Mouse (Mus musculus) gonadal fat pad, adult 2 months (tissue): ENCODE data around the gene Atxn7l1. TPM values are rescaled to one million over a fixed set of nuclear protein-coding genes. Genes with fewer than 3 reads are reported as not detected.

Experiments
- DNase-seq: peaks from one replicate; pipeline ENCODE4 v3.0.0-alpha.2; 2012; ENCODE audit warnings: low read depth
- polyA plus RNA-seq: library from polyadenylated mRNA; depleted of rRNA; stranded (reverse); fragments of >200 nt; gene quantifications from 2 replicates; pipeline ENCODE4 v1.2.3, GENCODE M21; 2012; rRNA removed

Gene Atxn7l1
- polyA plus RNA-seq, 1 experiment: 25.1 TPM

DNA sequence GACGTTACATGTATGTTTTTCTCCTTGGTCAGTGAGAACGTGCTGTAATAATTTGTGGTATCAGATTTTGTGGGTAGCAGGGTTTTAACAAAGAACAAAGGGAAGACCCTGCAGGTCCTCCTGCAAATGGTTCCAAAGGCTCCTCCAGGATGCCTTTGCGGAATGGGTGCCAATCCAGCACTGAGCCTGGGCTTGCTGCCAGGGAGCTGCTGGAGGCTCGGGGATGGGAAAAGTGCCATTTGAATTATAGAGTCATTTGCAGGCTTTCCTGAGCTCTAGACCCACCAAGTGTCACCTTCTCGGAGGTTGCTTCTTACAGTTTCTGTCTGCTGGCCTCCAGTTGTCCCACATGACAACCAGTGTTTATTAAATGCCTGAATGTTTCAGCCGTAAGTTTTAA is 213.2 kb downstream of the Atxn7l1 start:
- DNase-seq: no peak

GRCm38 (mm10) chr12:33364511-33364910 is 217.0 kb downstream of the Atxn7l1 start:
- DNase-seq: no peak

DNA sequence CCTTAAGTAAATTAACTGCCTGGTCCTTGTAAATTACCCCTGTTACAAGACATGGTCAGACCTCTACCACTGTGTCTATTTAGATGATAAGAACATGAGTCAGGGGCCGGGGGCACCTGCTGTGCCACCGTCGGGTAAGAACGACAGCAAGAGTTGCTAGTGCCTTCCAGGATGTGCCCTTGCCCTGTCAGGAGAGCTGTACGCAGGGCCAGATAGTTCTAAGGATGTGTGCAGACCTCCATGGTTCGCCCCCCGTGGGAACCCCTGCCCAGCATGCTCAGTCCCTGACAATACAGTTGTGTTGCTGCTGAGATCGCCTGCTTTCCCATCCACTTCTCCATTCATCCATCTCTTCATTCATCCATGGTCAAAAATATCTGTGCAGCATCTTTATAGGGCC is 217.6 kb downstream of the Atxn7l1 start:
- DNase-seq: no peak

DNA sequence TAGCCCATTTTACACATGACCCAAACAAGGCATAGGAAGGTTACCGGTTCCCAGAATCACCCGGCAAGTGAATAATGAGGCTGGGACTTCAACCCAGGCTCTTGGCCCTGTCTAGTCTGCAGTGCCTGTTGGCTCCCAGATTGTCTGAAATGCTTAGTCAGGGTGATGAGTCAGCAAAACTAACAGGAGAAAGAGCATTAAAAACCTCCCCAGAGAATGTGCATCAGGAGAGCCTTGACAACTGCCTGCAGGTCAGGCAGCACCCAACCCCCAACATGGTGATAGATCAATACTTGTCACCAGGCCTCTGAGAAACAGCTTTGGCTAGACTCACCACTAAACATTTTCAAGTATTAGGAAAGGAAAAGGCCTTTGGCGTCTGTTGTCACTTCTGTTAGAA is 222.1 kb downstream of the Atxn7l1 start:
- no peak for DNase-seq

DNA sequence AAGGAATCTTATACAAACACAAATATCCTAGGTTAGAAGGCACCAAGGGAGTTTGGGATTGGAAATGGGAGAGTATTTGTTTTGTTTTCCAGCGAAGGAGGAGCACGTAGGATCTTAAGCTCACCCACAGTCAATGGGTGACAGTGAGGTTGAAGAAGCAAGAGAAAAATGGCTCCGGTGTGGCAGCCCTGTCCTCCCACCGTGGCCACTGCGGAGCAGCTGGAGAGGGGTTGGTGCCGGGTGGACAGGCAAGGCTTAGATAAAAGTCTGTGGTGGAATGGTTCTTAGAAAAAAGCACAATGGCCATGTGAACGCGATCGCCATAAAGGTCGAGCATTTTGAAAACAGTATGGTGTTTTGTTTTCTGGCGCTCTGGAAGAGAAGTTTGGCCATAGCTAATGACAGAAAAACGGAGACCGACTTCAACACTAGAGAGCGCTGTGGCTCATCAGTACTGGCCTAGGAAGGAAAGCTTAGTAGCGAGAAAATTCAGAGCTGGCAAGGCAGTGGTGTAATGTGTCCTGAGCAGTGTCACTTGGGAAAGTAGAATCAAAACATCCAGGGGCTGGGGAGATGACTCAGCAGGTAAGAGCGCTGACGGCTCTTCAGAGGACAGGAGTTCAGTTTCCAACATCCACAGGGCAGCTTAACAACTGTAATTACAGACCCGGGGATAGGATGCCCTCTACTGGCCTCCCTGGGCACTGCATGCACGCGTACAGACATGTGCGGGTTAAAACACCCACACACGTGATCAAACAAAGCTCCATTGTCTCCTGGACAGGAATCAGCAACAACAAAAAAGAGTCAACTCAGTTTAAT is 232.3 kb downstream of the Atxn7l1 start:
- peak; percentile 38 for DNase-seq

GRCm38 (mm10) chr12:33388842-33389241 is 241.3 kb downstream of the Atxn7l1 start:
- DNase-seq: no peak

DNA sequence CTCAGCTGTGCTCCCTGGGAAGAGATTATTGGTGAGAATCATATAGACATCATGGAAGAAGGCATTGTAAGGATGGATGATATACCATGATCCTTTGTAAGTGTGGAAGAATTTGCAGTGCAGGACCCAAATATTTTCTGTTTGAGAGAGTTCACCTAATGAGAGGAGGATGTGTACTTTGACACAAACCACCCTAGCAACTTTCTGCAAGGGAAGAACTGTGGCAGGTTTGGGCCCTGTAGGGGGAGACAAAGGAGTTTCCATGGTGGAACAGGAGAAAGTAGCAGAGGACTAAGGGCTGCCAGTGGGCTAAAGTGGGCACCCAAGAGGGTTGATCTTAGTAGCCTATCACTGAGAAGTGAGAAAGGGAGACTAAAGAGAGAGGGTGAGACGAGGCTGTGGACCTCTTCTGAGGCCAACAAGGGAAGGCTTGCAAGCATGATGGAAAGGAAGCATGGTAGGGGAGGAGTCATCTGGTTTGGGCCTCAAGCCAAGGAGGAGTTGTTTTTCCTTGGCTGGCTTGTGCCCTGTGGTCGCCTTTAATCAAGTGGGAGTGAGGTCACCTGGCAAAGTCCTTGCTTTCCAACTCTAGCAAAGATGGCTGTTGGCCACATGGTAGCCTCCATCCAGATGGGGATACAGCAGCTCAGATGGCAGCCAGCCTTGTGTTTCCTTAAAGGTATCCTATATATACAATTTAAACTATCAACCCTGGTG is 243.5 kb downstream of the Atxn7l1 start:
- DNase-seq: no peak

GRCm38 (mm10) chr12:33394804-33395623 is 247.5 kb downstream of the Atxn7l1 start, which contains the start of gene Efcab10:
TSS of gene Efcab10 (plus strand) at chr12:33394854.
- no peak for DNase-seq

DNA sequence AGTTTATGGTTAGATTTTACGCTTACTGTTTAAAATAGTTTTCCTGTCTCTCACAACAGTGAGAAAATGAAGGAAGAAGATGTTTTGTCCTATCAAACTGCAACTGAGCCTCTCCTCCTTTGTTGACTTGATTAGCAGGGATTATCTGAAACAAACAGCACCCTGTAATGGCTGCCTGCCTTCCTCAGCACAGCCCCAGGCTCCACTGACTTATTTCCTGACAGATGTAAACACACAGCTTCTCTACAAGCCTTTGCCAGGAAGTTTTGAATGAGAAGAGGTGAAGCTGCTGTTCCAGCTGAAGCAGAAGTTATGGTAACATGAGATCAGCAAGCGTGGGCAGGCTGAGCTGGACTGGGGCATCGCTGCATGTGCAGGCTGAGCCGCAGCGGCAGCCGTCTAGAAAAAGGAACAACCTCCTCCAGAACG is 255.8 kb downstream of the Atxn7l1 start:
- no peak for DNase-seq

GRCm38 (mm10) chr12:33404996-33405395 is 257.5 kb downstream of the Atxn7l1 start:
- DNase-seq: no peak

DNA sequence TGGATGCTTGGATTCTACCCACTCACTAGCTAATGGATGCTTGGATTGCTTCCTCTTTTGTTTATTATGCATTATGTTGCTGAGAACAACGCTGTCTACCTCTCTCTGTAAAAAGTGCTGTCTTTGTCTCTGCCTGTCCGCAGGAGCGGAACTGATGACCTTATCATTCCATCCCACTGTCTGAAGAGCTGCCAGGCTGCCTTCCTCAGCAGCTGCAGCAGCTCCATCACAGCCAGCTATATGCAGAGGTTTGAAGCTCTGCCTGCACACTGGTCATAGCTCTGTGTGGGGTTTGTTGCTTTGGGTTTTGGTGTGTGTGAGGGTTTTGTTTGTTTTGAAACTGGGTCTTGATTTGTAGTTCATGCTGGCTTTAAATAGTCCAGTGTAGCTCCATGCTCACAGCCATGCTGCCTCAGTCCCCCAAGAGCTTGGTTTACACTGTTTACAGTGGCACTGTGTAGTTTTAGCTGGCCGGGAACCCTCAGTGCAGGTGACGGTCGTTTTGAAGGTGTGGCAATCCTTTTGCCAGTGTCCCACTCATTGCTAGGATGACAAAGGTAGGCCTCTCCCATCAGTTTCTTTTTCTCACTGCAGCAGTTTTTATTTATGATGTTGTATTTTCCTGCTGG is 258.0 kb downstream of the Atxn7l1 start:
- DNase-seq: no peak

DNA sequence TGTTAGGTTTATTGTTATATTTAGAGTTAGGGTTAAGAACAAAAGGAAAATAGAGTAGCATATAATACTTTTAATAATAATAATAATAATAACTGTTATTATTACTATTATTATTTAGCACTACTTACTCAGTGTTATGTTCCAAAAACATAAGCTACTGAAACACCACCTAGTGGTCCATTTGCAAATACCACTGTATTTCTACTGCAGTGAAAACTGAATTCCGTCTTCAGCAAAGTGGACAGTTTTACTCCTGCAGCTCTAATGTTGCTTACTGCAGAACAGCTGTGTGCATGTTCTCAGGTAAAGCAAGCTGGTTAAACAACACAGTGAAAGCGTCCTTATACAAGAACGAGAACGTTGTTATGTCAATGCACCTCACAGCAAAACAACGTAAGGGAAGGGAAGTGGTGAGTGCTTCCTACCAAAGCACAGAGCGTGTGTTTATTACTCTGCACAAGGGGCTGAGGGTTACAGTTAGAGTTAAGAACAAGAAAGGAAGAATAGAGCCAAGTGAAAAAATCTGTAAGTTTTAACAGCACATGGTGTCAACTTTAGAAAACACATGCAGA is 264.2 kb downstream of the Atxn7l1 start:
- no peak for DNase-seq

Other genes with a start within 250 kb of the Atxn7l1 start
- 108 and 139 TPM in 2 replicates for gene Sypl, start 193.8 kb upstream of the Atxn7l1 start, polyA plus RNA-seq
- 1.8 and 3.9 TPM in 2 replicates for gene Cdhr3, start 54.8 kb upstream of the Atxn7l1 start, polyA plus RNA-seq
- 0.38 and 1.1 TPM in 2 replicates for gene Efcab10, start 247.2 kb downstream of the Atxn7l1 start, polyA plus RNA-seq